Mouse (Mus musculus) activated CD4-positive, CD25-positive, alpha-beta regulatory T cell, adult 4 months (primary cell): ENCODE results near the gene Uqcc1. TPM values are rescaled to one million over a fixed set of nuclear protein-coding genes. Genes with fewer than 3 reads are reported as not detected.

Experiments
- ATAC-seq: one replicate; pipeline ENCODE4 v1.8.0; 2017
- polyA plus RNA-seq, 2 experiments: library from polyadenylated mRNA; unstranded; fragments of 100-300 nt; shearing (Covaris generic); gene quantifications; one replicate each; pipeline ENCODE4 v1.2.1; 2017

The Uqcc1 gene
- polyA plus RNA-seq: 10 to 100 TPM; 23.1 to 34.2 TPM

GRCm38 (mm10) chr2:155929531-155930442 lies at the start of gene Uqcc1:
Gene Uqcc1 (minus strand): TSS chr2:155930310.
- ATAC-seq: peak; percentile 93

- ATAC-seq: peak; percentile 98
Observed at GRCm38 (mm10) chr2:155979328-155979991, 49.4 kb upstream of the Uqcc1 start.

GRCm38 (mm10) chr2:155974087-155974731 lies 44.1 kb upstream of the Uqcc1 start:
- no peak for ATAC-seq

- ATAC-seq: no peak
Observed at GRCm38 (mm10) chr2:155973348-155973747, 43.2 kb upstream of the Uqcc1 start.

GRCm38 (mm10) chr2:155962991-155963390 lies 32.9 kb upstream of the Uqcc1 start:
- no peak for ATAC-seq

GRCm38 (mm10) chr2:155961862-155962261 lies 31.8 kb upstream of the Uqcc1 start:
- no peak for ATAC-seq

- ATAC-seq: no peak
Observed at GRCm38 (mm10) chr2:155959981-155960380, 29.9 kb upstream of the Uqcc1 start.

- ATAC-seq: peak; percentile 92
Observed at GRCm38 (mm10) chr2:155956134-155957059, 26.3 kb upstream of the Uqcc1 start, which contains the start of gene Cep250. Gene Cep250 (plus strand): TSS chr2:155956458.

- ATAC-seq: no peak
Observed at GRCm38 (mm10) chr2:155952006-155952405, 21.9 kb upstream of the Uqcc1 start.

GRCm38 (mm10) chr2:155949362-155949761 lies 19.3 kb upstream of the Uqcc1 start:
- no peak for ATAC-seq

GRCm38 (mm10) chr2:155947390-155948002 lies 17.4 kb upstream of the Uqcc1 start:
- no peak for ATAC-seq

- ATAC-seq: no peak
Observed at GRCm38 (mm10) chr2:155946499-155946898, 16.4 kb upstream of the Uqcc1 start.

- no peak for ATAC-seq
Observed at GRCm38 (mm10) chr2:155946069-155946468, 16.0 kb upstream of the Uqcc1 start.

GRCm38 (mm10) chr2:155945580-155945979 lies 15.5 kb upstream of the Uqcc1 start:
- no peak for ATAC-seq

GRCm38 (mm10) chr2:155945124-155945523 lies 15.0 kb upstream of the Uqcc1 start, which contains the start of gene Gdf5:
Gene Gdf5 (minus strand): TSS chr2:155945367.
- ATAC-seq: no peak

GRCm38 (mm10) chr2:155944685-155945084 lies 14.6 kb upstream of the Uqcc1 start:
- ATAC-seq: no peak

- no peak for ATAC-seq
Observed at GRCm38 (mm10) chr2:155943463-155943862, 13.4 kb upstream of the Uqcc1 start.

- ATAC-seq: no peak
Observed at GRCm38 (mm10) chr2:155941697-155942442, 11.8 kb upstream of the Uqcc1 start.

- no peak for ATAC-seq
Observed at GRCm38 (mm10) chr2:155940681-155941080, 10.6 kb upstream of the Uqcc1 start, which contains the start of gene Gm15557. Gene Gm15557 (plus strand): TSS chr2:155940728.

GRCm38 (mm10) chr2:155939897-155940529 lies 9.9 kb upstream of the Uqcc1 start:
- ATAC-seq: no peak
